Mouse (Mus musculus) cerebellum, adult (tissue): ENCODE data around the gene Teddm2.

Source experiments
- ATAC-seq: cut with Nextera tagmentation; 2 replicates; pipeline ENCODE4 v1.9.2; 2017; ENCODE audit warnings: mild to moderate bottlenecking, moderate library complexity, mixed read lengths; ENCODE audit not compliant: insufficient number of reproducible peaks, low FRiP score, low TSS enrichment

Teddm2 gene

DNA sequence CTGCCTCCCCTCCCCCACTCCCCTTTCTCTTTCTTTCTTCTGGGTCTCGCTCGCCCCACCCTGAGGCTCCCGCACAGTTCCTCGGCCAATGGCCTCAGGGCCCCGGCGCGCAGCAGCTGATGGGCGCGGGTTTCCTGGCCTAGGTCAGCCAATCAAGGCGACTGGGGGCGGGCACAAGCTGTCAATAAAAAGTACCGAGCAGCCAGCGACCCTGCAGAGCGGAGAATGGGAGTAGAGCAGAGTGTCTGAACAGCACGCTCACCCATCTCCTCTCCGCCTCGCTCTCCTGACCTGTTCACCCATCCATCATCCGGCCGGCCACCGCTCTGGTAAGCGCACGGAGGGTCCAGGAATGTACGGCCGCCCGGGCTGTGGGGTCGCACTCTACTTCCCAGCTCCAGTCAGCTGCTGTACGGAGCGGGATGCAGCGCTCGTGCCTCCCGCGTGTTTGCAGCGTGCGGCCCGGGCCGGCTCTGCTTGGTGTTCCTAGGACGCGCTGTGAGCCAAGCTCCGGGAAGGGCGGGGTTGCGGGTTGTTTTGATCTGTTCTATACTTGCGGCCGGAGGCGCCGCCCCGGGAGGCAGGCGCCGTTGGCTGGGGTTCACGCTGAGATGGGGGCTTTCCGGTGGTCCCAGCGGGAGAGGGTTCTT, at the start of gene Teddm2, which contains the start of gene Glul:
Teddm2 (minus strand) TSS at position 498 of the 650 bp plus-strand sequence.
Glul (plus strand) TSS at position 214 of the 650 bp plus-strand sequence.
- peak; percentile 93 for ATAC-seq

GRCm38 (mm10) chr1:153947837-153948236, 47.8 kb upstream of the Teddm2 start:
- ATAC-seq: no peak

DNA sequence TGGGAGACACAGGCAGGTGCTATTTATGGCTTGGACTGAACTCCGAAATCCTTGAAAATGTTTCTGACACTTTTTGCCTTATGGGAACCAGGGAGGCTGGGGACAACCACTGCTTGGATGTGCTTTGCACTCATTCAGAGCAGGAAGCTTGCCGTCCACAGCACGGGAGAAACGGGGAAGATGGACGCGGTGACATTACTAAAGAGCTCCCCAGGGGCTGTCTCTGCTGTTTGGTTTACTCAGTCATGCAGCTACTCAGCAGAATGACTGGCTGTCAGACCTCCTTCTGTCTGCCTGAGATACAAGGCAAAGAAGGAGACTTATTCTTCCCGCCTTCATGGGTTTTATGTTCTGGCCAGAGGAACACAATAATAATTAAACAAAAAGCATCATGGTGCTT, 46.9 kb upstream of the Teddm2 start:
- no peak for ATAC-seq

DNA sequence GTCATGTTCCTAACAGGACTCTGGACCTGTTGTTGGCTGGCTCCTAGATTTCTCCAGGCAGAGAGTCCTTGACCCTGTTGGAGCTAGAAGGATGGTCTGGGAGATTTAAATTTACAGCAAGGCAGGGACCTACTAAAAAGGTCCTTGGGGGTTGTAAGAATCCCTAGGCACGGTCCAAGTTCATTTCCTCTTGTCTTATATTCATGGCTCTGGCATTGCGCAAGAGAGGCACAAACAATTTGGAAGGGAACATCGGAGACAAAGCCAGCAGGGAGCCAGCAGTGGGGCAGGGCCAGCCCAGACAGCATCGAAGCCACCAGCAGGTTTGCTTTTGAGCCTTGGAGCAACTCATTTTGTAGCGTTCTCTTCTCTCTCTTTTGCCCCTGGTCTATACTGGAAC, 45.2 kb upstream of the Teddm2 start:
- ATAC-seq: no peak

- ATAC-seq: no peak
Measured at GRCm38 (mm10) chr1:153940986-153941385, 41.0 kb upstream of the Teddm2 start.

GRCm38 (mm10) chr1:153937025-153937424, 37.0 kb upstream of the Teddm2 start:
- ATAC-seq: no peak

DNA sequence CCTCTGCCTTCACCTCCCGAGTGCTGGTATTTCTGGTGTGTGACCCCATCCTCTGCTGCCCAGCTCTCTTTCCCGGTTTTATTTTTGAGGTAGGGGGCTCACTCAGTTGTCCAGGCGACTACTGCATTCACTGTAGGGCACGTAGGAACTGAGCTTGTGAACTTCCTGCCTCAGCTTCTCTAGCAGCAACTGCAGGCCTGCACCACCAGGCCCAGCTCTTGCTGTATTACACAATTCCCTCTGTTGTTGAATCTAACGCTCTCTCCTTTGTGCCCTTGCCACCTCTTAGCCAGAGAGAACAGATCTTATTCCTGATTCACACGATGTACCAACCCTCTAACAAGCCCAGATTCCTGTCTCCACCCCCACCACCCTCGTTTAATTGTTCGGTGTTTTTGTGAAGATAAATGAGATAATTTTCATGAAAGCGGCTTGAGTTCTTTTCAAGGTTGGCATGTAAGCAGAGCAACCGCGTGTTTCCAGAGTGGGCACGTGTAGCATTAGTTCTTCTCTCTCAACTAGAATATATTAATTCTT, 35.9 kb upstream of the Teddm2 start:
- ATAC-seq: no peak

GRCm38 (mm10) chr1:153933772-153934171, 33.7 kb upstream of the Teddm2 start:
- ATAC-seq: no peak

GRCm38 (mm10) chr1:153930431-153930830, 30.4 kb upstream of the Teddm2 start:
- no peak for ATAC-seq

DNA sequence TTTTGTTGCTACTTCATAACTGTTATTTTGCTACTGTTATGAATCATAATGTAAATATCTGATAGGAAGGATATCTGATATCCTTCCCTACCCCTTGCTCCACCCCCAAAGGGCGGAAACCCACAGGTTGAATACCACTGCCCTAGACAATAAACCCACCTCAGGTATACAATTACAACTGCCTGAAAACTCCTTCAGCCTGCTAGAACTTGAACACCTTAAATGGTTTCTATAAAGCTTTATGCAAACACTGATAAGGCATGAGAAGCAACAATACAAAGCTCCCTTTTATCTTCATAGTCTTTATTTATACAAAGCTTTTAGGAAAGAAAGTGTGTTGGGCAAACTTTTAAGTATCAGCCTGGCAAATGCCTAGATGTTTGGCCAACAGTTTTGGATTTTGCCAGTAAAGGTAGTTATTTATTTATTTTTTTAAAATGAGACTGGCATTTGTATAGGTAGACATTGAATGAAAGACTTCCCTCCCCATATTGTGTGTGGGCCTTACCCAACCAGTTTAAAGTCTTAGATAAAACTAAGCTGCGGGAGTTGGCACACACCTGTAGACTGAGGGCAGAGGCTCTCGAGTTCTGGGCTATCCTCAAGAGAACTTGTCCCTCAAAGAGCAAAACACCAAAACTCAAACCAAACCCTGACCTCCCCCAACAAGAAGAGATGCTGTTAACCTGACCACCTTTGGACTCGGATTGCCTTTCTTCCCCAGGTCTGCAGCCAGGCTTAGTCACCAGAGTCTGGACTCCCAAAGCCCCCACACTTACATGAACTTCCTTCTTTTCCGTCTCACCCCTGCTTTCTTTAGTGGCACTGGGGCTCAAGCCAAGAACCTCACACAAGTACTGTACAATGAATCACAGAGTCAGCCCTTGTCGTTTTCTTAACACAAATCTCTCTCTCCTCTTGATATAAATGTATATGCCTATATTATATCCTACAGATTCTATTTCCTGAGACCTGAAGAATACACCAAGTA, 24.7 kb upstream of the Teddm2 start:
- no peak for ATAC-seq

DNA sequence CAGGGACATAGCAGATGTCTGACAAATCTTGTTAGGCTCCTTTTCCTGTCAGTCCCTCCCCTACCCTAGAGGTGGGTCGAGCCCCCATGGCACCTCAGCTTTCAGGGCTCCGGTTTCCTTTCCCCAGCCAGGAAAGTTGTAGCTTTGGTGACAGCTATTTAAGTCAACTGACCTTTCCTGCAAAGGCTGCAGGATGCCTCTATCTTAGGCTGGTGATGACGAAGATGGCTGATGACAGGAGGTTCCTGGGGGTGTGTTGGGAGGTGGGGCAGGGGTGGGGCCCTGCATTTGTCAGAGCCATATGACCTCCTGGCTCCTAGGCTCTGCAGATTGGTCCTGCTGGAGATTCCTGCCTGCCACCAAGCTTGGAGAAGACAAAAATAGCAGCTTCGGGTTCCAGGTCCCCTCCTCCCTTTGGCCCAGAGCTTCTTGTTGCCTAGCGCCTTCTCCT, 22.6 kb upstream of the Teddm2 start:
- ATAC-seq: no peak

GRCm38 (mm10) chr1:153921642-153922041, 21.6 kb upstream of the Teddm2 start:
- ATAC-seq: no peak

- no peak for ATAC-seq
Measured at GRCm38 (mm10) chr1:153918521-153919206, 18.6 kb upstream of the Teddm2 start.

DNA sequence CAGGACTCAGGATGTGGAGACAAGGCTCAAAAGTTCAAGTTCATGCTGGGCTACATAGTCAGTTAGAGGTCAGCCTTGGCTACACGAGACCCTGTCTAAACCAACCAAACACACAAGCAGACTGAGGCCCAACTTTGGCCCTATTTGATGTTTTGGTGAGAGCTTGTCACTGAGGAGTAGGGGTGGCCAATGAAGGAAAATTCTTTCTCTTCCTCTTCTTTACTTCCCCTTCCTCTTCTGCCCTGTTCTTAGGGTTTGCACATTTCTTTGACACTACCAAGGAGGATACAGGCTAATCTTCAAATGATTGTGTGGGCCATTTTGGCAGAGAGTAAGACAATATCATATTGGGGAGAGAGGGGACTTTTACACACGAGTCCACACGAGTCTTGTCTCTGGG, 13.8 kb upstream of the Teddm2 start:
- ATAC-seq: no peak

GRCm38 (mm10) chr1:153911276-153911795, 11.3 kb upstream of the Teddm2 start:
- no peak for ATAC-seq

DNA sequence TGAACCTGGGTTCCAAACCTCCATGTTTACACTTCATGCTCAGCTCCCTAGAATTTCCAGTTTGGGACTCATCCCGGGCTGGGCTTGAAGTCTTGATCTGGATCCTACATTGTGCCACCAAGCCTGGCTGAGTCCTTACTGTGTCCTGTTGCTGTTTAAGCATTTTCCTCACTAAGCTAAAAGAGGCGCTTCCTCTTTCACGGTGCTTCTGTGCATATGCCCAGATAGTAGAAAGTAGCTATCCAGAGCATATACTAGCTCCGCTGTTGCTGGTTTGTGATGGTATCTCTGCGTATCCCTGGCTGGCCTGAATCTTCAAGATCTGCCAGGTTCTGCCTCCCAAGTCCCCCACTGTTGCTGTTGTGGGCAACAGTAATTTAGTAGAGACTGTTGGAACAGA, 10.4 kb upstream of the Teddm2 start:
- ATAC-seq: no peak

- ATAC-seq: no peak
Measured at GRCm38 (mm10) chr1:153909963-153910291, 9.9 kb upstream of the Teddm2 start.

DNA sequence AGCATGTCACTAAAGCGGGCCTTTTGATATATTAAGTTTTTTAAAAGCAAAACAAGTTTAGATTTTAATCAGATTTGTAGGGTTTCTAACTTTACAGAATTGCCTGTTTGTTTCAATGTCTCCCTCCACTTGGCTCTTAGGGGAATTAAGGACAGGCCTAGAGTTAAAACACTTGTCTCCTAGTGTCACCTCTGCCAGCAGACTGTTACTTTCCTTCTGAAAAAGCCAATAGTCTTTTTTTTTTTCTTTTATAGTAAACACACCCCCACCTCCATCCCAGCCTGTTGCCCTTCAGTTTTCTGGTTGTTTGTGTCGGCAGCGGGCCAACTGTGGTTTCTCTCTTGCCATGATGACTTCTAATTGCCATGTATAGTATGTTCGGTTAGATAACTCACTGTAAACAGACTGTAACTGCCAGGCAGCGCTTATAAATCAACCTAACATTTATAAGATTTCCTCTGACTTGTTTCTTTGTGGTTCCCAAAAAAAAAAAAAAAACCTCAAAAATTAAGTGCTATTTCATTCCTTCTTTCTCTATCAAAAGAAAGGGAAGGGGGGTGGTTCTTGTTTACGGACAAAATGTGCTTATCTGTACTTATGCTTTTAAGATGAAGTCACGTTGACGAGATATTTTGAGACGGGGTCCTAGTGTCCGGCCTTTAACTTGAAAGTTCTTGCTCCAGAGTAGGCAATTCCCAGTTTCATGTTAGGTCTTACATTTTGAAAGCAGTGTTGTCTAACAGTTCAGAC, 9.4 kb upstream of the Teddm2 start:
- ATAC-seq: no peak

- ATAC-seq: no peak
Measured at GRCm38 (mm10) chr1:153908741-153909140, 8.7 kb upstream of the Teddm2 start.

DNA sequence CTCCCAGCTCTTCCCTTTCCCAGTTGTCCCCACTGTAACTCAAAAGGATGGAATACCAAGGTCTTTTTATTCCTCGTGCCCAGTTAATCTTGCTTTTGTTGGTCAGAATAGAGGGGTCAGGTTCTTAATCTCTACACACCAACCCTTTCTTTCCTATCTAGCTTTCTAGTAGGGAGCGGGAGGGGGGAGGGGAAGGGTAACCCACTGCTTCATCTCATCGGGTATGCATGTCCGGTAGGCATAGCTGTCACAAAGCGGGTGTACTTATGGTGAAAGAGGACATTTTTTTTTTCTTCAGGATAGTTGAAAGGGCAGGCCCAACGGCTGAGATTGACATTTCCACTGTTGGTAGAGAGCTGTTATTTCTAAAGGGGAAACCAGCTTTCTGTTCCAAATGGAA, 8.2 kb upstream of the Teddm2 start:
- ATAC-seq: no peak
